Mouse (Mus musculus): ENCODE data around the gene Ifnk. TPM values are rescaled to one million over a fixed set of nuclear protein-coding genes. Genes with fewer than 3 reads are reported as not detected.

The Ifnk gene
- total and polyA plus RNA-seq, 3 experiments: not detected

- Histone ChIP-seq H3K4me3 (ENCODE audit: control insufficient read depth in 1 of 2, insufficient read depth in 1 of 2, low read depth in 2 of 2, low read length in 2 of 2) (no peak overlapping the region), H3K9ac (ENCODE audit: control insufficient read depth, low read depth, low read length, poor library complexity, severe bottlenecking) (no peak overlapping the region), H3K27me3 (ENCODE audit: control insufficient read depth in 1 of 2, insufficient read depth in 2 of 2, low read length in 2 of 2) (no peaks in the 10 kb centered on the region; a peak in 1 of 4 replicates), H3K4me1 (ENCODE audit: control insufficient read depth in 1 of 2, insufficient read depth in 2 of 2, low read length in 2 of 2) (peaks cover 6 to 8% of the 10 kb centered on the region in 2 experiments), H3K79me2 (ENCODE audit: control insufficient read depth, insufficient read depth, low read length, poor library complexity) (no peaks in the 10 kb centered on the region), H3K36me3 (ENCODE audit: control insufficient read depth in 1 of 2, insufficient read depth in 2 of 2, low read length in 2 of 2) (peaks cover 0 to 6% of the 10 kb centered on the region in 2 experiments; a peak in 2 of 4 replicates), H3K9me3 (replicated peaks; ENCODE audit: insufficient read depth, low read length) (no peaks in the 10 kb centered on the region), H3K27ac (ENCODE audit: control insufficient read depth, low read depth, low read length) (no peak overlapping the region)
- DNase-seq (ENCODE audit: low read depth, low spot score): no peak
- TF ChIP-seq KAT2A (conservative IDR thresholded peaks at IDR 0.05; ENCODE audit: low read depth, low read length) (no peak), ELF1 (IDR thresholded peaks at IDR 0.05; ENCODE audit: low read depth, low read length) (no peak), UBTF (IDR thresholded peaks at IDR 0.05; ENCODE audit: borderline replicate concordance, insufficient read depth, low read depth, low read length) (no peak), GABPA (IDR thresholded peaks at IDR 0.05; ENCODE audit: low read depth, low read length) (no peak), CHD1 (IDR thresholded peaks at IDR 0.05; ENCODE audit: low read depth, low read length) (no peak), GATA1 (IDR thresholded peaks at IDR 0.05; ENCODE audit: low read depth, low read length) (no peak), MAZ (IDR thresholded peaks at IDR 0.05; ENCODE audit: low read depth, low read length) (no peak), ZMIZ1 (IDR thresholded peaks at IDR 0.05; ENCODE audit: low read depth, low read length) (no peak), CHD2 (IDR thresholded peaks at IDR 0.05; ENCODE audit: low read length) (no peak), ZC3H11A (IDR thresholded peaks at IDR 0.05; ENCODE audit: low read depth, low read length) (no peak), POLR2AphosphoS2 (IDR thresholded peaks at IDR 0.05; ENCODE audit: low read length) (no peak), ETS1 (IDR thresholded peaks at IDR 0.05; ENCODE audit: low read depth, low read length) (no peak), RCOR1 (IDR thresholded peaks at IDR 0.05; ENCODE audit: low read depth, low read length) (no peak), TBP (IDR thresholded peaks at IDR 0.05; ENCODE audit: low read depth, low read length) (no peak), E2F4 (IDR thresholded peaks at IDR 0.05; ENCODE audit: borderline replicate concordance, low read depth, low read length) (no peak), SMC3 (IDR thresholded peaks at IDR 0.05; ENCODE audit: low read depth, low read length) (no peak), JUND (IDR thresholded peaks at IDR 0.05; ENCODE audit: low read depth, low read length) (no peak), HCFC1 (IDR thresholded peaks at IDR 0.05; ENCODE audit: low read depth, low read length) (no peak), MAX (IDR thresholded peaks at IDR 0.05; ENCODE audit: low read length) (no peak), BHLHE40 (IDR thresholded peaks at IDR 0.05; ENCODE audit: borderline replicate concordance, low read depth, low read length) (no peak)
These were observed 21.7 kb downstream of the Ifnk start for GRCm38 (mm10) chr4:35173551-35173950.

DNA sequence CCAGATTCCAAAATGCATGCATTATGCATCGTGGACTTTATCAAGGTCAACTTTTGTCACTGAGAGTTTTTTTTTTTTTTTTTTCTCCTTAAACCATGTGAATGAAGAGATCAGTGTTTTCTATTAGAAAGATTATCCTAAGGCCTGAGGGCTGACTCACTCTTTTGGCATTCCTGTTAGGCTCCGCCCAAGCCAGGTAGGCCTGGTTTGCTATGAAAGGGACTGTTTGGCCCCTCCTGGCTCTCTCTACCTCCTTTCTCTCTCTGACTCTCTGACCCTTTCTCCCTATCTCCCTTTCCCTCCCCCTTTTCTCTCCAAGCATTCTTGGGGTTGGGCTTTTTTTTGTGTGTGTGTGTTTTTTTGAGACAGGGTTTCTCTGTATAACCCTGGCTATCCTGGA lies 23.7 kb downstream of the Ifnk start:
- H3K27me3 ChIP-seq (ENCODE audit: control insufficient read depth in 1 of 2, insufficient read depth in 2 of 2, low read length in 2 of 2): no peaks in the 10 kb centered on the region; a peak in 1 of 4 replicates
- H3K4me3 ChIP-seq (ENCODE audit: control insufficient read depth in 1 of 2, insufficient read depth in 1 of 2, low read depth in 2 of 2, low read length in 2 of 2): no peak overlapping the region
- no peak overlapping the region for H3K27ac ChIP-seq (ENCODE audit: control insufficient read depth, low read depth, low read length)
- DNase-seq (ENCODE audit: low read depth, low spot score): no peak
- H3K79me2 ChIP-seq (ENCODE audit: control insufficient read depth, insufficient read depth, low read length, poor library complexity): no peaks in the 10 kb centered on the region
- peaks cover 8 to 14% of the 10 kb centered on the region in 2 experiments for H3K4me1 ChIP-seq (ENCODE audit: control insufficient read depth in 1 of 2, insufficient read depth in 2 of 2, low read length in 2 of 2)
- H3K36me3 ChIP-seq (ENCODE audit: control insufficient read depth in 1 of 2, insufficient read depth in 2 of 2, low read length in 2 of 2): peaks cover 0 to 6% of the 10 kb centered on the region in 2 experiments; a peak in 2 of 4 replicates
- TF ChIP-seq MAZ (IDR thresholded peaks at IDR 0.05; ENCODE audit: low read depth, low read length): no peak
- no peak for TF ChIP-seq BHLHE40 (IDR thresholded peaks at IDR 0.05; ENCODE audit: borderline replicate concordance, low read depth, low read length)
- TF ChIP-seq MEF2A (IDR thresholded peaks at IDR 0.05; ENCODE audit: extremely low read depth, insufficient replicate concordance, low read depth, low read length, poor library complexity, severe bottlenecking): no peak
- no peak for TF ChIP-seq RCOR1 (IDR thresholded peaks at IDR 0.05; ENCODE audit: low read depth, low read length)
- no peak for TF ChIP-seq KAT2A (conservative IDR thresholded peaks at IDR 0.05; ENCODE audit: low read depth, low read length)
- no peak for TF ChIP-seq POLR2AphosphoS5 (IDR thresholded peaks at IDR 0.05; ENCODE audit: borderline replicate concordance, low read depth, low read length)
- TF ChIP-seq TBP (IDR thresholded peaks at IDR 0.05; ENCODE audit: low read depth, low read length): no peak
- no peak for TF ChIP-seq CHD2 (IDR thresholded peaks at IDR 0.05; ENCODE audit: low read length)
- TF ChIP-seq ETS1 (IDR thresholded peaks at IDR 0.05; ENCODE audit: low read depth, low read length): no peak
- TF ChIP-seq NRF1 (IDR thresholded peaks at IDR 0.05; ENCODE audit: insufficient read depth, low read depth, low read length, poor library complexity, severe bottlenecking): no peak
- no peak for TF ChIP-seq HCFC1 (IDR thresholded peaks at IDR 0.05; ENCODE audit: low read depth, low read length)
- no peaks in the 10 kb centered on the region for H3K9me3 ChIP-seq (replicated peaks; ENCODE audit: insufficient read depth, low read length)
- no peak overlapping the region for H3K9ac ChIP-seq (ENCODE audit: control insufficient read depth, low read depth, low read length, poor library complexity, severe bottlenecking)
